Mouse (Mus musculus) erythroblast, embryonic 14.5 days (primary cell): Measurements from ENCODE around the gene Gm9573. TPM values are rescaled to one million over a fixed set of nuclear protein-coding genes. Genes with fewer than 3 reads are reported as not detected.

Experiments
- H3K27me3 ChIP-seq: 2 replicates; pipeline ENCODE4 v1.6.1; 2012; ENCODE audit warnings: inconsistent platforms; ENCODE audit not compliant: control insufficient read depth
- H3K36me3 ChIP-seq: 2 replicates; pipeline ENCODE4 v1.6.1; 2012; ENCODE audit warnings: mild to moderate bottlenecking, inconsistent platforms; ENCODE audit not compliant: control insufficient read depth
- H3K4me1 ChIP-seq: 2 replicates; pipeline ENCODE4 v1.6.1; 2012; ENCODE audit warnings: inconsistent platforms; ENCODE audit not compliant: control insufficient read depth
- H3K4me3 ChIP-seq: replicated peaks from 2 replicates; pipeline ENCODE3; 2012; ENCODE audit warnings: moderate library complexity, mild to moderate bottlenecking, inconsistent platforms
- H3K9me3 ChIP-seq: 2 replicates; pipeline ENCODE4 v1.6.1; 2012; ENCODE audit warnings: low read length, inconsistent platforms, mixed read lengths; ENCODE audit not compliant: control insufficient read depth
- GATA1 ChIP-seq: IDR thresholded peaks from 2 replicates; pipeline ENCODE4 v1.6.1; 2012; ENCODE audit warnings: low read length, inconsistent platforms, mixed read lengths
- TAL1 ChIP-seq: IDR thresholded peaks from 3 replicates; pipeline ENCODE4 v1.6.1; 2012; ENCODE audit warnings: low read length, inconsistent platforms, mixed read lengths
- polyA plus RNA-seq: library from polyadenylated mRNA; stranded (reverse); fragments of >175 nt; gene quantifications from 2 replicates; pipeline ENCODE4 v1.2.3, GENCODE M21; 2012

Gene Gm9573
- polyA plus RNA-seq, 1 experiment, result not detected

- H3K4me1 ChIP-seq, result no peaks in the 10 kb centered on the region
- peaks cover 5% of the 10 kb centered on the region for H3K9me3 ChIP-seq
- TF ChIP-seq TAL1 (no peak), GATA1 (no peak)
- no peaks in the 10 kb centered on the region; the same call in 1 of the 2 replicates for H3K27me3 ChIP-seq
- H3K4me3 ChIP-seq, result no peak overlapping the region
- H3K36me3 ChIP-seq, result no peaks in the 10 kb centered on the region
These were observed 24.6 kb downstream of the Gm9573 start for GRCm38 (mm10) chr17:35601736-35602354.

- no peaks in the 10 kb centered on the region for H3K4me1 ChIP-seq
- no peaks in the 10 kb centered on the region; the same call in 1 of the 2 replicates for H3K27me3 ChIP-seq
- H3K36me3 ChIP-seq, result no peaks in the 10 kb centered on the region
- peaks cover 5% of the 10 kb centered on the region for H3K9me3 ChIP-seq
- TF ChIP-seq TAL1, result no peak
- no peak for TF ChIP-seq GATA1
- no peak within 1 kb of the TSS for H3K4me3 ChIP-seq
These were observed 25.2 kb downstream of the Gm9573 start, which contains the start of gene Sfta2 for GRCm38 (mm10) chr17:35601249-35601648. Sfta2 (plus strand) TSS chr17:35601549.

- H3K4me3 ChIP-seq, result no peak overlapping the region
- H3K36me3 ChIP-seq, result no peaks in the 10 kb centered on the region
- no peaks in the 10 kb centered on the region; the same call in 1 of the 2 replicates for H3K27me3 ChIP-seq
- no peaks in the 10 kb centered on the region for H3K4me1 ChIP-seq
- peaks cover 5% of the 10 kb centered on the region for H3K9me3 ChIP-seq
- TF ChIP-seq TAL1 (no peak), GATA1 (no peak)
These were observed 29.0 kb downstream of the Gm9573 start for GRCm38 (mm10) chr17:35597399-35597798.

- Histone ChIP-seq H3K27me3 (no peaks in the 10 kb centered on the region), H3K4me1 (no peaks in the 10 kb centered on the region), H3K9me3 (peaks cover 5% of the 10 kb centered on the region), H3K36me3 (no peaks in the 10 kb centered on the region), H3K4me3 (no peak overlapping the region)
- TF ChIP-seq TAL1 (no peak), GATA1 (no peak)
These were observed 32.0 kb downstream of the Gm9573 start for GRCm38 (mm10) chr17:35594456-35594855.

GRCm38 (mm10) chr17:35593786-35594185 is 32.7 kb downstream of the Gm9573 start:
- no peaks in the 10 kb centered on the region for H3K4me1 ChIP-seq
- H3K36me3 ChIP-seq, result no peaks in the 10 kb centered on the region
- H3K9me3 ChIP-seq, result peaks cover 5% of the 10 kb centered on the region
- no peak overlapping the region for H3K4me3 ChIP-seq
- H3K27me3 ChIP-seq, result no peaks in the 10 kb centered on the region
- TF ChIP-seq GATA1 (no peak), TAL1 (no peak)

GRCm38 (mm10) chr17:35592131-35592530 is 34.3 kb downstream of the Gm9573 start:
- Histone ChIP-seq H3K36me3 (no peaks in the 10 kb centered on the region), H3K4me3 (no peak overlapping the region), H3K9me3 (peaks cover 7% of the 10 kb centered on the region), H3K4me1 (no peaks in the 10 kb centered on the region), H3K27me3 (no peaks in the 10 kb centered on the region)
- TF ChIP-seq GATA1 (no peak), TAL1 (no peak)

- no peak overlapping the region for H3K4me3 ChIP-seq
- peaks cover 5% of the 10 kb centered on the region for H3K9me3 ChIP-seq
- H3K27me3 ChIP-seq, result no peaks in the 10 kb centered on the region
These were observed 34.7 kb downstream of the Gm9573 start for GRCm38 (mm10) chr17:35591731-35592130.

GRCm38 (mm10) chr17:35591219-35591578 is 35.2 kb downstream of the Gm9573 start:
- peaks cover 5% of the 10 kb centered on the region for H3K9me3 ChIP-seq
- H3K27me3 ChIP-seq, result no peaks in the 10 kb centered on the region
- no peak overlapping the region for H3K4me3 ChIP-seq
- no peaks in the 10 kb centered on the region for H3K4me1 ChIP-seq
- TF ChIP-seq TAL1 (no peak), GATA1 (no peak)
- no peaks in the 10 kb centered on the region for H3K36me3 ChIP-seq

More at GRCm38 (mm10) chr17:35591731-35592130, 34.7 kb downstream of the Gm9573 start:
- no peaks in the 10 kb centered on the region for H3K36me3 ChIP-seq
- no peak for TF ChIP-seq TAL1
- no peaks in the 10 kb centered on the region for H3K4me1 ChIP-seq

GRCm38 (mm10) chr17:35590410-35591218 is 35.8 kb downstream of the Gm9573 start:
- Histone ChIP-seq H3K36me3 (no peaks in the 10 kb centered on the region), H3K9me3 (peaks cover 5% of the 10 kb centered on the region), H3K27me3 (no peaks in the 10 kb centered on the region), H3K4me1 (no peaks in the 10 kb centered on the region), H3K4me3 (no peak overlapping the region)
- no peak for TF ChIP-seq TAL1
- TF ChIP-seq GATA1, result no peak
